Mouse (Mus musculus): Measurements from ENCODE around the gene Sdhaf1. TPM values are rescaled to one million over a fixed set of nuclear protein-coding genes. Genes with fewer than 3 reads are reported as not detected.
A peak's percentile ranks its signal among the peaks of the same experiment; 100 is the strongest.

Gene Sdhaf1
- polyA plus RNA-seq, 1 experiment from 2014 or later: 20.0 TPM

GRCm38 (mm10) chr7:30289071-30289713 is 34.5 kb downstream of the Sdhaf1 start:
- no peak overlapping the region for H3K4me2 ChIP-seq (replicated peaks)
- H3K4me3 ChIP-seq: no peak overlapping the region
- H3K9ac ChIP-seq: no peak overlapping the region
- no peak overlapping the region for H3K27ac ChIP-seq
- no peak for ATAC-seq (ENCODE audit: low FRiP score, low read depth)
- peaks cover 31% of the 10 kb centered on the region for H3K4me1 ChIP-seq
- H3K9me3 ChIP-seq: no peaks in the 10 kb centered on the region
- 70% methylated on average over 7 of the region's 7 CpGs for WGBS
- H3K36me3 ChIP-seq: peaks cover 14% of the 10 kb centered on the region
- no peaks in the 10 kb centered on the region for H3K27me3 ChIP-seq

DNA sequence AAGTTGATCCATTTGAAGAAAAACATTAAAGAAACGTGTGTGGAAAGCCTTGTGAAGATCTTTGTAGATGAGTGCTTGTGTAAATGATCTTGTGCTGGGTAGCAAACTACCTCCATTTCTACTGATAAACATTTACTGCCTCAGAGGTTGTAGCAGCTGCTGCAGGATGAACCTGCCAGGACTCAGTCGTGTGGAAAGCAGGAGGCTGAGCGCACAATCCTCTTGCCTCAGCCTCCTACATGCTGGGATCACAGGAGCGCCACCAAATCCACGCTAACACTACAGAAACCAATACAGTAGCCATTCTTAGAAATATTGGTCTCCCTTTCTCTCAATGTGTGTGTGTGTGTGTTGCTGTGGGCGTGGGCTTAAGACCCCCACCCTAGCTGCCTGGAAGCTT is 35.6 kb downstream of the Sdhaf1 start:
- no peaks in the 10 kb centered on the region for H3K9me3 ChIP-seq
- H3K4me2 ChIP-seq (replicated peaks): no peak overlapping the region
- peaks cover 31% of the 10 kb centered on the region for H3K4me1 ChIP-seq
- no peak for ATAC-seq (ENCODE audit: low FRiP score, low read depth)
- H3K4me3 ChIP-seq: no peak overlapping the region
- no peaks in the 10 kb centered on the region for H3K27me3 ChIP-seq
- 64% methylated on average over 6 of the region's 6 CpGs for WGBS
- no peak overlapping the region for H3K9ac ChIP-seq
- no peak overlapping the region for H3K27ac ChIP-seq
- H3K36me3 ChIP-seq: peaks cover 5% of the 10 kb centered on the region; the same call in 1 of the 2 replicates

- Histone ChIP-seq H3K4me3 (no peak overlapping the region), H3K9me3 (no peaks in the 10 kb centered on the region), H3K36me3 (no peaks in the 10 kb centered on the region), H3K4me2 (replicated peaks) (no peak overlapping the region), H3K9ac (0 out of 2 replicates have a peak overlapping the region, but pooled peaks have one; percentile 19), H3K27me3 (no peaks in the 10 kb centered on the region), H3K27ac (no peak overlapping the region), H3K4me1 (peaks cover 21% of the 10 kb centered on the region)
- 63% methylated on average over 8 of the region's 8 CpGs for WGBS
- ATAC-seq (ENCODE audit: low FRiP score, low read depth): no peak
Measured at GRCm38 (mm10) chr7:30286701-30287410, 36.8 kb downstream of the Sdhaf1 start.

DNA sequence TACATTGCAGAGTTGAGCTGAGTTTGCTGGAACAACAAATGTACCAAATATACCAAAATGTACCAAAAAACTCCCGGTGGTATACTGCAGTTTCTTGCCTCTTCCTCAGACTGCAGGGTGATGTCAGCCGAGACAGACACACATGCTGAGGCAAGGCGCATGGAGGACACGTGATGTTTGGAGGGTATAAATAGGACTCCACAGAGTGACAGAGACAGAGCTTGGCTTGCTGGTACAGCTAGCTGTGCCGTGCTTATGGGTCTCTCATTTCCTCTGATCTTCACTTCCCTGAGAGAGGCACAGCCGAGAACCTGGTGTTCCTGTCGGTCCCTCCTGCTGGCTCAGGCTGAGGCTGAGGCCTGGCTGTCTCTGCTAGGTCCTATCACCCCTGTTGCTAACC is 41.0 kb downstream of the Sdhaf1 start:
- peaks cover 16% of the 10 kb centered on the region for H3K4me1 ChIP-seq
- no peak for ATAC-seq (ENCODE audit: low FRiP score, low read depth)
- no peaks in the 10 kb centered on the region for H3K27me3 ChIP-seq
- H3K4me2 ChIP-seq (replicated peaks): no peak overlapping the region
- H3K4me3 ChIP-seq: no peak overlapping the region
- no peak overlapping the region for H3K27ac ChIP-seq
- no peak overlapping the region for H3K9ac ChIP-seq
- H3K9me3 ChIP-seq: no peaks in the 10 kb centered on the region
- H3K36me3 ChIP-seq: no peaks in the 10 kb centered on the region
- 82% methylated on average over 7 of the region's 7 CpGs for WGBS

DNA sequence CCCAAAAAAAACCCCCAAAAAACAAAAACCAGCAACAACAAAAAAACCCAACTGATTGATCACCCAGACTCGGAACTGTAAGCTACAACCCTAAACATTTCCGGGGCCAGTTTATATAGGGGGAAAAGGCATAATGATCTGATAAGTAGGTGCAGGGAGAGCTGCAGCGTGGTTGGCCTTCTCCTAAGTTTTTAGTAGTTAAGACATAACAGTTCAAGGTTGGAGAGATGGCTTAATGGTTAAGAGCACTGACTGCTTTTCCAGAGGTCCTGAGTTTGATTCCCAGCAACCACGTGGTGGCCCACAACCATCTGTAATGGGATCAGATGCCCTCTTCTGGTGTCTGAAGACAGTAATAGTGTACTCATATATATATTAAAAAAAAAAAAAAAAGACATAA is 42.2 kb downstream of the Sdhaf1 start:
- 77% methylated on average over 4 of the region's 4 CpGs for WGBS
- H3K9me3 ChIP-seq: no peaks in the 10 kb centered on the region
- H3K9ac ChIP-seq: no peak overlapping the region
- ATAC-seq (ENCODE audit: low FRiP score, low read depth): no peak
- H3K27ac ChIP-seq: no peak overlapping the region
- H3K4me1 ChIP-seq: peaks cover 16% of the 10 kb centered on the region
- no peaks in the 10 kb centered on the region for H3K27me3 ChIP-seq
- H3K36me3 ChIP-seq: no peaks in the 10 kb centered on the region
- peak overlapping the region; percentile 65 for H3K4me3 ChIP-seq
- peak overlapping the region; percentile 82 for H3K4me2 ChIP-seq (replicated peaks)

DNA sequence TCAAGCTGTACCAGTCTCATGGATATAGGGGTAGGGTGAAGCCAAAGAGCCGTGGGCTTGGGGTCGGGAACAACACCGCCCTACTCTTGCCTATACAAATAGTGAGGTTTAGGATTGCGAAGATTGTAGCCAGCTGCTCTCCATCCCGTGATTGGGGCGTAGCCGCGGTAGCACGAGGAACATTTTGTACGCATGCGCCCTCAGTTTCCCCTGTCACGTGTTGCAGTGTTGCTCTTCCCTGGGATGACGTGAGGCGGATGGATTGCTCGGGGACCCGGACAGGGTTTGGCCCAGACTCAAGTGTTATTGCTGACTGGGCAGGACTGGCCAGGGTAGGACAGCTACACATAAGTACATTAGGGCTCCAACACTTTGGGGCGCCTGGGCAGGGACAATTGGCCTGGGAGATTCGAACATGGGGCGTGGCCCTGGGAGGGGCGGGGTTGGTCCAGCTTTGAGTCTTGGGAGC is 43.0 kb downstream of the Sdhaf1 start:
- WGBS: under 1% methylated on average over 20 of the region's 20 CpGs
- peak overlapping the region; percentile 55 for H3K9ac ChIP-seq
- H3K9me3 ChIP-seq: no peaks in the 10 kb centered on the region
- peak overlapping the region; percentile 97 for H3K27ac ChIP-seq
- no peaks in the 10 kb centered on the region for H3K27me3 ChIP-seq
- peak overlapping the region; percentile 82 for H3K4me2 ChIP-seq (replicated peaks)
- H3K36me3 ChIP-seq: no peaks in the 10 kb centered on the region
- H3K4me3 ChIP-seq: peak overlapping the region; percentile 65
- peak; percentile 89 for ATAC-seq (ENCODE audit: low FRiP score, low read depth)
- peaks cover 16% of the 10 kb centered on the region for H3K4me1 ChIP-seq

DNA sequence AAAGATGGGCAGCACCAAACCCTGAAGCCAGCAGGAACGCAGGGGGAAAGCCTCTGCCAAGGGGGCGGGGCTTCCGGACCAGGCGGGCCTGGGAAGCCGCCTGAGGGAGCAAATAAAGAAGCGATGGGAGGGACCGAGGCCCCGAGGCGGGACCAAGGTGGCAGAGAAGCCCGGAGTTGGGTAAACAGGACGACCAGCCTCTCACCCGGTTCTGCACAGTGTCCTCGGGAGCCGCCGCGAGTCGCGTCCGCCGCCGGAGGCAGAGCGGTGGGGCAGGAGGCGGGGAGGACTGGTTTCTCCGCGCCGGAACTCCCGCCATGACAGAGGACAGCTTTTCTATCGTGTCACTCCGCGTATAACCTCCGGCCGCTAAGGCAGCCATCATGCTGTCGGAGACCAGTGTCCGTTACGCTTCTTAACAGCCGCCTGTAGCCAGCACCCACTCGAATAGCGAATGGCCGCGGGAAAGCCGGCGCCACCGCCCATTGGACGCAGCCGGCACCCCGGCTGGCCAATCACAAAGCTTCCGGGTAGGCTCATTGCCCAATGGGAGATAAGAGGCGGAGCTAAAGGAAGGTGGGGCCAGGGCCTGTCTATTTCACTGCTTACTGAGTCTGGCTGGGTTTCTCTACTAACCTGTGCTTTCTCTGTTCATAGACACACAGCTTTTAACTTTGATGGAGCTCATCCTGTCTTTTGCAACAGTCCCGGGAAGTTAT is 43.6 kb downstream of the Sdhaf1 start, which contains the start of the genes Thap8 and Wdr62:
TSS of gene Thap8 (plus strand) at position 144 of the 719 bp plus-strand sequence.
TSS of gene Wdr62 (minus strand) at position 469 of the 719 bp plus-strand sequence.
- WGBS: under 1% methylated on average over 49 of the region's 49 CpGs
- Histone ChIP-seq H3K27me3 (no peaks in the 10 kb centered on the region), H3K36me3 (no peaks in the 10 kb centered on the region)

GRCm38 (mm10) chr7:30279536-30279935 is 44.2 kb downstream of the Sdhaf1 start:
- Histone ChIP-seq H3K4me2 (replicated peaks) (peak overlapping the region; percentile 82), H3K9ac (peak overlapping the region; percentile 53; the same call in 1 of the 2 replicates), H3K9me3 (no peaks in the 10 kb centered on the region), H3K4me1 (peaks cover 13% of the 10 kb centered on the region), H3K36me3 (no peaks in the 10 kb centered on the region), H3K27me3 (no peaks in the 10 kb centered on the region), H3K27ac (0 out of 2 replicates have a peak overlapping the region, but pooled peaks have one; percentile 15), H3K4me3 (peak overlapping the region; percentile 65)
- no peak for ATAC-seq (ENCODE audit: low FRiP score, low read depth)
- WGBS: 0% methylated on average over 6 of the region's 6 CpGs

More for the DNA sequence above, 43.6 kb downstream of the Sdhaf1 start, which contains the start of the genes Thap8 and Wdr62:
- H3K4me1 ChIP-seq: peaks cover 13% of the 10 kb centered on the region
- peak within 1 kb of the TSS; percentile 97 for H3K27ac ChIP-seq
- no peaks in the 10 kb centered on the region for H3K9me3 ChIP-seq
- H3K9ac ChIP-seq: peak within 1 kb of the TSS; percentile 55
- H3K4me2 ChIP-seq (replicated peaks): peak within 1 kb of the TSS; percentile 82
- H3K4me3 ChIP-seq: peak within 1 kb of the TSS; percentile 65
- ATAC-seq (ENCODE audit: low FRiP score, low read depth): peak; percentile 95

DNA sequence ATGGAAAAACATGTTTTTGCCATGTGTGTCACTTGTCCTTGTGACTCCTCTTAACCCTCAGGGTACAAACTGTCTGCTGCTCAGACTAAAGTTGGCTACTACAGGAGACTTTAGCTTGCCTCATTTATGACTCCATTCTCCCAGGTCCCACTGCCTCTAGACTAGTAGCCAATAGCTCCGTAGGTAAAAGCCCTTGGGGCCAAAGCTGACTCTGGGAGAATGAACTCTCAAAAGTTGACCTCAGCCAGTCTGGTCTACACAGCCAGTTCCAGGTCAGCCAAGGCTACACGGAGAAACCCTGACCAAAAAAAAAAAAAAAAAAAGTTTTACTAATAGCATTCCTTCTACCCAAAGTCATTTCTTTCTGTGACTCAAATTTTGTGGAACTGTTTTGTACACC is 44.8 kb downstream of the Sdhaf1 start:
- 46% methylated on average over 2 of the region's 2 CpGs for WGBS
- Histone ChIP-seq H3K27me3 (no peaks in the 10 kb centered on the region), H3K4me3 (peak overlapping the region; percentile 65; the same call in 1 of the 2 replicates), H3K36me3 (no peaks in the 10 kb centered on the region), H3K9ac (no peak overlapping the region), H3K4me2 (replicated peaks) (peak overlapping the region; percentile 82), H3K27ac (no peak overlapping the region), H3K4me1 (peaks cover 13% of the 10 kb centered on the region), H3K9me3 (no peaks in the 10 kb centered on the region)
- no peak for ATAC-seq (ENCODE audit: low FRiP score, low read depth)

- no peak for ATAC-seq (ENCODE audit: low FRiP score, low read depth)
- 70% methylated on average over 6 of the region's 6 CpGs for WGBS
- no peak overlapping the region for H3K9ac ChIP-seq
- peaks cover 3% of the 10 kb centered on the region for H3K4me1 ChIP-seq
- peaks cover 12% of the 10 kb centered on the region; the same call in 1 of the 2 replicates for H3K36me3 ChIP-seq
- H3K27me3 ChIP-seq: no peaks in the 10 kb centered on the region
- H3K4me3 ChIP-seq: no peak overlapping the region
- no peaks in the 10 kb centered on the region for H3K9me3 ChIP-seq
- H3K27ac ChIP-seq: no peak overlapping the region
- no peak overlapping the region for H3K4me2 ChIP-seq (replicated peaks)
Measured at GRCm38 (mm10) chr7:30274383-30274782, 49.3 kb downstream of the Sdhaf1 start.
